Mouse (Mus musculus) erythroid progenitor cell, adult 5-6 weeks (primary cell): ENCODE results near the gene Oosp1. TPM values are rescaled to one million over a fixed set of nuclear protein-coding genes. Genes with fewer than 3 reads are reported as not detected.
A peak's percentile ranks its signal among the peaks of the same experiment; 100 is the strongest.

ENCODE experiments used
- ATAC-seq: replicated peaks from 2 replicates; pipeline ENCODE4 v1.8.0; 2016; ENCODE audit warnings: moderate number of reproducible peaks, mild to moderate bottlenecking, moderate TSS enrichment, inconsistent platforms; ENCODE audit not compliant: poor library complexity, low FRiP score, severe bottlenecking
- total RNA-seq, 2 experiments: library from RNA; stranded (forward) in 1 of 2; stranded (reverse) in 1 of 2; fragments of 150-400 nt in 1 of 2; fragments of 186-747, 209-891 nt in 1 of 2; gene quantifications; 2 replicates each; pipeline versions ENCODE4 v1.2.3 to v1.2.4; 2015 to 2017; ENCODE audit warnings: low replicate concordance in 2 of 2

Oosp1 gene
- 2.1 TPM in 1 of 2 replicates, not detected in the other for total RNA-seq (2015; ENCODE audit: low replicate concordance)
- 6.3 TPM in 1 of 2 replicates, not detected in the other for total RNA-seq (2017; ENCODE audit: low replicate concordance)

DNA sequence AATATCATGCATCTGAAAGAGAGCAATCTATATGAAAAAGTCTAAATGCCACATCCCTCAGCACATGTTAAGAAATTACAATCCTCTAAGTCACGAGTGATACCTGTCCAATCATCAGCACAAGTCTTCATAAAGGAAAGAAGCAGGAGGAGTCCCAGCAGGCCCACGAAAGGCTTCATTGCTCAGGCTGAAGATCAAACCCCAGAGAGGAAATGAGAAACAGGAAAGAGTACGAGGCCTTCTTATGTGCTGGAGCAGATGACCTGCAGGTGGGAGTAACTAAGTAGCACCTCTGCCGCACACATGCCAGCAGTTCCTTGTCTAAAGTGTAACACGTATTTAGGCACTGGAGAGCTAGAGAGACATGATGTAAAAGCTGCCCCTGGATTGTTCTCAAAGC is at the start of gene Oosp1:
TSS of gene Oosp1 (minus strand) at position 312 of the 400 bp plus-strand sequence.
- no peak for ATAC-seq

DNA sequence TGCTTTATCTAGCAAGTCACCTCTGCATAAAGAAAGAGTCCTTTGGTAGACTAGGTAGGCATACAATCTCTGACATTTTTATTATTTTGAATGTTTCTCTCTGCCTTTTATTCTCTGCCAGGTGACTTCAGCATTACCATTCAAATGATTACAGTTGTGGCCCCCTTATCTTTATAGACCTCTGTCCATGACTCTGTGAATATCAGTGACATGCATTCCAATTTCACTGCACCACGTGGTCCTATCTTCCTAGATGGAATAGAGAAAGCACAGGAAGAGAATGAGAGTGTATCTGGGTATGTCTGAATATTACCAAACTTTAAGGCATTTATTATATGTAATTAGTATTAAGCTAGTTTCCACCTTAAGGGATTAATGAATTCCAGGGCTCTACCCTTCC is 45.5 kb upstream of the Oosp1 start:
- no peak for ATAC-seq

DNA sequence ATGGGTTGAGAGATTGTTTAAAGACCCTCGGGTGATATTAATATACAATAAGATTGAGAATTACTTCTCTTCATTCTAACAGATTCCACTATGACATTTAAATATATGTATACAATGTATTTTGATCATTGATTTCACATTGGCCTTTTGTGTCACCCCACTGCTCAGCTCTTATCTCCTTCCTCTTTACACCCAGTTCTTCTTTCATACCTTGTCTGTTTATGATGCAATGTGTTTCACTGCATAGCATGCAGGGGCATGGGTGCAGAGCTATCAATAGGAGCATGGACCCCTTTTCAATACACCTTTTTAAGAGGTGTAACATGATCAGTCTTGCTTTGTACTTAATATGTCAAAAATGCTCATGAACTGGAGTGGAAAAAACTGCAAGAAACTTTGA is 39.3 kb upstream of the Oosp1 start:
- no peak for ATAC-seq

DNA sequence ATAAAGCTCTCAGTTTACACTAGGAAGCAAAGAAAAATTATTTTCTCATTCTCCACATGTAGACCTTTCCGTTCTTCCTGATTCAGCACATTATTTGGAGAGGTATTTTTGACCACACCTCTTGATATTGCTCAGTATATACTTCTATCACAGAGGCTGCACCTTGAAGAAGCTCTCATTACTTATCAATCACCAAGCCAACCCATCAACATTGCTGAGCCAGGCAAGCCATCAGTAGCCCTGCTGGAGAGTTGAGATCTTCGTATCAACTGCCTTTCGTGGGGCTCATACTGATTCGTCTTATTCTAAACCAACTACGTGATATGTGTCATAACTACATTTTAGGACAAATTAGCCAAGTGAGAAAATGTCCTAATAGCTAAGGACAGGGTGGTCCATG is 36.4 kb upstream of the Oosp1 start:
- ATAC-seq: peak; percentile 46; the same call in 1 of the 2 replicates

DNA sequence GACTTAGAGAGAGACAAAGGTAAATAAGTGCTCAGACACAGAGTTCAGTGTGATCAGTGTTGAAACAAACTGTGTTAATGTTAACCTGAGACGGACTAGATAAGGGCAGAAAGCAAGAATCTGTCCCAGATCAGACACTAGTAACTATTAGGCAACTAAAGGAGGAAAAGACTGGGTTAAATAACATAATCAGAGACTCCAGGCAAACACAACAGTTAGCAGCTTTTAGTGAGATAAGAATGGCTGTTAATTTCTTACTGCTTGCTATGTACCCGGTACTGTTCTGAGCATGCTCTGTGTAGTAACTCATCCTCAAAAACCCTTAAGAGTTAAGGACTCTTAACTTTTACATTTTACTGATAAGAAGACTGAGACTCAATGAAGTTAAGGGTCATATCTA is 35.0 kb upstream of the Oosp1 start:
- peak; percentile 34; the same call in 1 of the 2 replicates for ATAC-seq

DNA sequence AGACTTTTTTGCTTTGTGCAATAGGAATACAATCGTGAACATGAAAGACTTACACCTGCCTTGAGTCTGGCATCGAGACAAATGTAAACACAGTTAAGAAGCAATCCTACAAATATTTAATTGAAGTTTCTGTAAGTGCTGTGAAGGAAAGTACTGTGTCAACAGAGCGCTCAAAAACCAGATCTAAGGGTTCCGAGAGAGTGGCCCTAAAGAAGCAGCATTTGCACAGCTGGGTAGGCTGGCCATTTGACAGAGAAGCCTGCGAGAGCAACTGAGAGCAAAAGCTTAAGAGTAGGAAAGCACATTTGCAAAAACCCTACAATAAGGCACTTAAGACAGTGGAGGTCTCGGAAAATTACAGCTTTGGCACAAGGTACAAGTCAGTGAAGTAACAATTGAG is 33.3 kb upstream of the Oosp1 start:
- ATAC-seq: no peak

DNA sequence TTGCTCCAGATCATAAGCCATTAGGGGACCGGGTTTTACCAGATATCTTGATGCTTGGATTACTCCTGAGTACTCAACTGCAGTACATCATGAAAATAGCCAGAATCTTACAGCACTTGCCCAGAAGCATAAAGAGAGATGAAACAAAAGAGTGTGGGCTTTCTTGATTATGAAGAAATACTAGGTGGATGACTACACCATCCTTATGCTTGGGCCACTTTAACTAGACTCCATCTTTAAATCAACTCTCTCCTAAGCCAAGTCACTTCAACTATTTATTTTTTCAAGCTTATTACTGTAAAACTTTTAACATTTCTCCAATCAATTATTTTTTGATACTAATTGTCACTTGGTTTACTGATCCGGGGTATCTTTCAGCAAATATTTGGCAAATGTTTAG is 32.9 kb upstream of the Oosp1 start:
- no peak for ATAC-seq

DNA sequence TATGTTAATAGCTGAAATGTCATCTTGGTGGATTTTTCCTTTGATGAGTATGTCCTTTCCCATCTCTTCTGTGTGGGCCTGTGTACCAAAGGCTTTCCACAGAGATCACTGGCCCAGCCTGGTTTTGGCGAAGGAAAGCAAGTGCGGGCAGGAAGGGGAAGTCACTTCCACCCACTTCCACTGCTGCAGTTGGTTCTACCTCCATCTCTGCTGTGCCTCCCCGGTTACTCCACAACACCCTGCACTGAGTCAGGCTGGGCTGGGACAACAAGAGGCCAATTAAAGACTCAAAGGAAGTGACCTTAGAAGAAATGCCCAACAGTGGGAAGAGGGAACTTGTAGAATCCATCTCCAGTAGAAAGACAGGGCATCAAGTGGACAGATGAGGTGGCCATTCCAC is 29.1 kb upstream of the Oosp1 start:
- no peak for ATAC-seq

DNA sequence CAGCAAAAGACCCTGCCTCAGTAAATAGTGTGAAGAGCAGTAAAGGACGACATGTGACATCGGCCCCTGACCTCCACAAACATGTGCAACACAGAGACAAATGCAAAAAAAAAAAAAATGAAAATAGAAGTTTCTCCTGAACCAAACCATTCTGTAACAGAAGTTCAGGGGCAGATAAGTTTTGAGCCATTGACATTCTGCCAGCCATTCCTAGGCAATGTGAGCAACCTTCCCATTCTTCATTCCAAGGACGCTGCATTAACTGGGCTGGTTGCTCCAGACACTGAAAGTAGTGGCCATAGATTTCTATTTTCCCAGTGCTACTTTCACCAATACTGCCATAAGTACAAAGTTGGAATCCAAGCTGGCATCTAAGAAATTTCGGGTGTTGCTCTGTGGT is 21.5 kb upstream of the Oosp1 start:
- no peak for ATAC-seq

DNA sequence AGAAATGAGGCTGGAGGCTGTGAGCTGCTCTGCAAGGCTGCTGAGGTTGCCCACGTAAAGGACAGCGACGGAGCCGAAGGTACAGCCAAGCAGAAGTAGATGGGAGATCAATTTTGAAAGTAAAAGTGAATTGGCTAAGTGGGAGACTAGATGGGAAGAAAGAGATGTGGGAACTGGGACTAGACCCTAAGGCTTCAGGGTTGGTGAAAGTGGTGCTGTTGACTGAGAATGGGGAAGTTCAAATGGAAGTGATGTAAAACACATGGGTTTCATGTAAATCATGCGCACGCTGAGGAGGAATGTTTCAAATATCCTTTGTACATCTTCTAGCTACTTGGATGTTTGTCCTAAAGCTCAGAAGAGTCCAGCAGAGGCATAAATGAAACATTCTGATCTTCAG is 7.4 kb upstream of the Oosp1 start:
- ATAC-seq: no peak

DNA sequence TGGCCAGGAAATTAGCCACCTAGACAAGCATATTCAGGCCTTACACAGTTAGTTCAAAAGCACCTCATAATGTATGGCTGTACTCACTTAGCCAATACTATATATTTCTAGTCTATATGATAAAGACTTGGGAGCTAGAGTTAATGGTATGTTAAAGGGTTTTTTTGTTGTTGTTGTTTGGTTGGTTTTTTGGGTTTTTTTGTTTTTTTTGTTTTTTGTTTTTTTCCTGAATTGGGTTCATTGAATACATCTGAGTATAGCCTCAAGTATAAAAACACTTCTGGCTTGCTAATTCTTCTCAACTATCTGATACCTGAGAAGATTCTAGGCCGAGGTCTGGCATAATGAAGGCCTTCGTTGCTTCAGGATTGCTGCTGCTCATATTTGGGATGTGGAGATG is 5.8 kb upstream of the Oosp1 start, which contains the start of gene Oosp3:
TSS of gene Oosp3 (plus strand) at position 301 of the 400 bp plus-strand sequence.
- ATAC-seq: no peak

DNA sequence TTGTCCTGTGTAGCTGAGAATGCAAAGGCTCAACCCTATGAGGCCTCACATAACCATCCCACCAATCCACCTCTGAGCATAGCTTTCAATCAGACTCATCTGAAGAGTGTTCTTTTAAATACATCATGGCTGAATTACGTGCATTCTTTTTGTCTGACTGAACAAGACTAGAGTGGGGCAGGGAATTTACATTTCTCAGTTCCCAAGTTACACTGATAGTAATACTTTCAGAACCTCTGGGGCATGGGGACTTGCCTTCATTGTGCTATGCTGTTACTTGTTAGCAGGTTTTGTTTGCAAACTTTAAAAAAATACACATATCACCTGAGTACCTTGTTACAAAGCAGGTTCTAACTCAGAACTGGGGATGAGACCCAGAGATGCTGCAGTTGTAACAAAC is 504 bp upstream of the Oosp1 start:
- no peak for ATAC-seq

DNA sequence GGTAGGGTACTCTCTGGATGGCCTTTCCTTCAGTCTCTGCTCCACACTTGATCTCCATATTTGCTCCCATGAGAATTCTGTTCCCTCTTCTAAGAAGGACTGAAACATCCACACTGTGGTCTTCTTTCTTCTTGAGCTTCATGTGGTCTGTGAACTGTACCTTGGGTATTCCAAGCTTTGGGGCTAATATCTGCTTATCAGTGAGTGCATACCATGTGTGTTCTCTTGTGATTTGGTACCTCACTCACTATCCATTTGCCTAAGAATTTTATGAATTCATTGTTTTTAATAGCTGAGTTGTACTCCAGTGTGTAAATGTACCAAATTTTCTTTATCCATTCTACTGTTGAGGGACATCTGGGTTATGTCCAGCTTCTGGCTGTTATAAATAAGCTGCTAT is 29.4 kb downstream of the Oosp1 start:
- ATAC-seq: no peak

DNA sequence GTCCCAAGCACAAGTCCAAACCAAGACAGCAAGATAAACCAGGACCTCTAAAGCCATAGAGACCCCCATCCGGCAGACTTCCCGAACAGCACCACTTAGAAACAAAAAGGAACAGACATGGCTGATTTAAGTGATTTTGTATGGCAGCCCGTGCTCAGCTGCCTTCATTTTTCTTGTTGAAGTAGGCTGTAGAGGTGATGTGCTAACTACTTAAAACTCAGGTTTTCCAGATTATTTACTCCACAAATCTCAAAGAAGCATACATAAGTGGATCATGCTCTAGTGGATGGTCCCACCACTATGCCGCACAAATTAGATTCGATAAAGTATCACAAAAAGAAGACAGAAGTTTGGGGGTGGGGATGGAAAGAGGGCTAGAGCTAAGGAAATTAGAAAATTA is 30.5 kb downstream of the Oosp1 start, which contains the start of gene Oosp2:
TSS of gene Oosp2 (minus strand) at position 101 of the 400 bp plus-strand sequence.
- no peak for ATAC-seq

DNA sequence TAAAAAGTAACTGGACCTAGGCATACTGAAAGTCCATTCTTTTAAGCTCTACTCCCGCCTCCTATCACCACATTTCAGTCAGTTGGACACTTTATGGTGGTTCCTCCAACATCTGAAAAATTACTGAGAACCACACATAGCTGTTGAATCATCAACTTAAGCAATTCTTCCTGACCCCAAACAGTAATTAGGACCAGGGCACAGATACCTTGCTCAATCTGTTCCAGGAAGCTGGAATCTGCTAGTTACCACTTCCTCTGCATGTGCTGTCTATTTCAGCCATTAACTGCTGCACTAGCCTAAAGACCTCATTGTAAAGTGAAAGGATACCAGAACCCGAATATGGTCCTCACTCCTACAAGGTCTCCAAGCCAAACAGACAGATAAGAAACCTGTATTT is 31.8 kb downstream of the Oosp1 start:
- ATAC-seq: no peak

DNA sequence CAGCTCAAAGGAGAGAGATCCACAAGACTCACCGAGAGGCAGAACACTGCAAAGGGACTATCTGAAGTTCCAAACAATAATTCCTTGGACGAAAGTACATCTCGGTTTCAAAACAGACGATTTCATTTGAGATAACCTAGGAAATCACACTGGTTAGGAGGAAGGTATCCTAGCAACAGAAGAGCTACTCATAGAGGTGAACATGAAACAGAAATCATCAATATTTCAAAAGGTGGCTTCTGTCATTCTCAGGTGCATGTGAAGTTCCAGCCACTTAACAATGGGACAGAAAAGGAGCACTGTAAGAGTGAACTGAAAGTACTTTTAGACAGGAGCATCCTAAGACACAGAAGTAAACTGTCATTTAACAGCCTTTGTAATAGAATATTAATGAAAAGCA is 41.4 kb downstream of the Oosp1 start:
- ATAC-seq: no peak

DNA sequence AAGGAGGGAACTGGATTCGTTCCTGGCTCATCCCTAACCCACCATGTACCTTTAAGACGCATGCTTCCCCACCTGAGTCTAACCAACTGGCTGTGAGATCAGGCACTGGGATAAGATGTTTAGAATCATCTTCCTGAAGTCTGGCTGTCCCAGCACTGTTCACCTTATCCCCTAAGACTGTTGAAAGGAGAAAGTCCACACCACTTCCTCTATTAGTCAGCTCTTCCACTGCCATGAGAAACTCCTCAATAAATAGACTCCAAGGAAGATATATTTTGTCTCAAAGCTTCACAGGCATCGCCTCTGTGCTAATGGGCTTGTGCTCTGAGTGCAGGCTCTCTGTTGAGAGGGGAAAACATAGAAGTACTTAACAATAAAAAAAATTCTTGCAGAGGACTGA is 44.8 kb downstream of the Oosp1 start:
- no peak for ATAC-seq

DNA sequence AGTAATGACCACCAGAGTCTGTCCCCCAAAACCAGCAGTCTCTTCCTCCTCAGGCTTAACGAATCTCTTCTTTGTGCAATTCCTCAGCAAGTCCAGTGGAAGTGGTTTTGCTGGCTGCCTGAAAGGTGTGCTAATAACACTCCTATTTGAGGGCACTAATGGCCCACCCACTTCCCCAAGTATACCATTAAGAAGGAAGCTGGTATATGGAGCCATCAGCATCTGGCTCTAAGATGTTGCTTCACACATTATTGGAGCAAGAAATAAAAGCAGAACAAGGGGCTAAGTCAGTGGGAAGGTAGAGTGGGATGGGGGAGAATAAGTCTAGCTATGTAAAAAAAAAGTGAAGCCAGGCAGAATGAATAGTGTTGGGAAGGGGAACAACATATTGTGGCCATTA is 50.2 kb downstream of the Oosp1 start, which contains the start of gene Ms4a3:
TSS of gene Ms4a3 (minus strand) at position 120 of the 400 bp plus-strand sequence.
- no peak for ATAC-seq

DNA sequence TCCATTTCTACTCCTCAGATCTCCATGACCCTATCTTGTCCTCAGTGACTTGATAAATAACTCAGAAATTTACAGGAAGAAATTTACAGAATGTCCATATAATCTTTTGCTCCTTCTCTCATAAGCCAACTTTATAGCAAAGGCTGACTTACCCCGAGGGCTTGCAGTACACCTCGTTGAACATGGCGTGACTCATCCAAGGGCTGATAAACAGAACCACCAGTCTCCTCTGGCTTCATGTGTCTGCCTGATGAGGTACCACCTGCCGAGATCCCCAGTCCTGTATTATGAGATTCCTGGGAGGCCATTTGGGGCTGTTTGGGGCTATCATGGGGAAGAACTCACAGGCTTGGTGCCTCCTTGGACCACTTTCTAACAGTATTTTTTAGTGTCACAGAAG is 51.9 kb downstream of the Oosp1 start:
- ATAC-seq: no peak

DNA sequence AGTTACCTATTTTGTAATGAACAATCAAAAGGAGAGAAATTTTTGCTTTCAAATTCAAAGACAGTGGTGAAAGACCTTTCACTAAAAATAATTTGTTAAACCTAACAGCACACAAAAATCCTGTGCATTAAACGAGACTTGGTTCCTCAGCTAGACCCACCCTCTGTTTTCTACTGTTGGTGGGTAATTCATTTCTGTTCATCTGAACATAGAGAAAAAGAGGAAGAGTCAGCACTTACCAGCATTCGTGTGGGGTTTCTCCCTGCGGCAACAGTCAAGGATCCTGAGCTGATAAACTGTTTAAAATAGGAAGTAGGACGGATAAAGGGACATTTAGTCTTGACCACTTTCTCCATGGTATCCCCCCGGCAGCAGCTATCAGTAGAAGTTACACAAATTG is 55.4 kb downstream of the Oosp1 start:
- ATAC-seq: no peak

DNA sequence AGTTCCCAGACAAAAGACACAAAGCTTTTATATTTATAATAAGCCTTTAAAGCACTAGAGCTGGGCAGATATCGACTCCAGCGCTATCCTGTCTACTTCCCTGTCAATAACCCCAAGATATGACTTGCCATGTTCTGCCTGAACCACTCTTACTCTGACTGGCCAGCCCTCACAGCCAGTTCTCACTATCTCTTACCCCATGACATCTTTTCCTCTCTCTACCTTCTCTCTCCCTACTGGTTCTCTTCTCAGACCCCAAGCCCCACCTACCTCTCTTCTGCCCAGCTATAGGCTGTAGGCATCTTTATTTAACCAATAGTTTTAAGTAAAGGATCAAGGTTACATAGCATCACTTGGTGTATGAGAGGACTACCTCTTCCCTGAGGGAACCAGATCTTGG is 56.6 kb downstream of the Oosp1 start:
- ATAC-seq: no peak

DNA sequence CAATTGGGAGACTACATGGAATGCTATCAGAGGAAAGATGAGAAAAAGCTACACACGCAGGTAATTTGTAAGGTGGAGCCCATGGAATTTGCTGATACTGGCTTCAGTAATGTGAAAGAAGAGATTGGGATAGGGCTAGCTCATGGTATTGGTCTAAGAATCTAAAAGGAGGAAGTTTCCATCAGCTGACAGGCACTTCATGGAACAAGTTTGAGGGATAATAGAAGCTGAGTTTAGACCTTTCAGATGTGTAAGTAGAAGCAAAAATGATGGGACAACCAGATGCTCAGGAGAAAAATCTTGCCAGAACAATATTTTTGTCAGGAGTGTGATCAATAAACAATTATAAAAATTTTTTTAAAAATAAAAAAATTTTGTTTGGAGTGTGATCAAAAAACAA is 57.2 kb downstream of the Oosp1 start:
- no peak for ATAC-seq
